Mouse (Mus musculus) MEL (cell line): ENCODE measurements around the gene Fgfr2. TPM values are rescaled to one million over a fixed set of nuclear protein-coding genes. Genes with fewer than 3 reads are reported as not detected.

Experiments
- DNase-seq: peaks from one replicate; pipeline ENCODE4 v3.0.0; 2011; ENCODE audit warnings: low read depth, low spot score
- H3K27ac ChIP-seq: 2 replicates; pipeline ENCODE4 v1.5.1; 2012; ENCODE audit warnings: low read depth, mild to moderate bottlenecking, control low read depth, low read length, moderate library complexity; ENCODE audit not compliant: control insufficient read depth
- H3K27me3 ChIP-seq, 2 experiments: fragments of 150-350 bp in 1 of 2; sonication (generic) in 1 of 2; 2 replicates each; pipeline ENCODE4 v1.6.1; 2012; ENCODE audit warnings: low read length in 2 of 2, mild to moderate bottlenecking in 2 of 2, improper control_type of control experiment in 1 of 2, moderate library complexity in 1 of 2; ENCODE audit not compliant: insufficient read depth in 2 of 2, control insufficient read depth in 1 of 2
- H3K36me3 ChIP-seq, 2 experiments: 2 replicates each; pipeline ENCODE4 v1.6.1; 2012 to 2014; ENCODE audit warnings: low read length in 2 of 2, improper control_type of control experiment in 1 of 2, inconsistent platforms in 1 of 2, mild to moderate bottlenecking in 1 of 2; ENCODE audit not compliant: insufficient read depth in 2 of 2, control insufficient read depth in 1 of 2
- H3K4me1 ChIP-seq, 2 experiments: fragments of 150-350 bp in 1 of 2; sonication (generic) in 1 of 2; 2 replicates each; pipeline ENCODE4 v1.6.1; 2012; ENCODE audit warnings: low read length in 2 of 2, improper control_type of control experiment in 1 of 2, mild to moderate bottlenecking in 1 of 2; ENCODE audit not compliant: insufficient read depth in 2 of 2, control insufficient read depth in 1 of 2
- H3K4me3 ChIP-seq, 2 experiments: fragments of 150-350 bp in 1 of 2; sonication (generic) in 1 of 2; 2 replicates each; pipeline ENCODE4 v1.5.1; 2012; ENCODE audit warnings: low read depth in 2 of 2, low read length in 2 of 2, mild to moderate bottlenecking in 2 of 2, moderate library complexity in 2 of 2, control low read depth in 1 of 2, improper control_type of control experiment in 1 of 2; ENCODE audit not compliant: control insufficient read depth in 1 of 2, insufficient read depth in 1 of 2
- H3K79me2 ChIP-seq: 2 replicates; pipeline ENCODE4 v1.6.1; 2012; ENCODE audit warnings: mild to moderate bottlenecking, low read length, moderate library complexity; ENCODE audit not compliant: control insufficient read depth, poor library complexity, insufficient read depth
- H3K9ac ChIP-seq: 2 replicates; pipeline ENCODE4 v1.6.1; 2012; ENCODE audit warnings: low read depth, mild to moderate bottlenecking, control low read depth, low read length, moderate library complexity; ENCODE audit not compliant: control insufficient read depth, poor library complexity, severe bottlenecking
- H3K9me3 ChIP-seq: fragments of 150-350 bp; sonication (generic); replicated peaks from 2 replicates; pipeline ENCODE4 v1.6.1; 2012; ENCODE audit warnings: mild to moderate bottlenecking, low read length, improper control_type of control experiment, moderate library complexity; ENCODE audit not compliant: insufficient read depth
- BHLHE40 ChIP-seq: IDR thresholded peaks from 2 replicates; pipeline ENCODE4 v1.6.1; 2012; ENCODE audit warnings: low read depth, mild to moderate bottlenecking, inconsistent platforms, low read length, improper control_type of control experiment, borderline replicate concordance
- CHD1 ChIP-seq: IDR thresholded peaks from 2 replicates; pipeline ENCODE4 v1.6.1; 2012; ENCODE audit warnings: low read depth, mild to moderate bottlenecking, inconsistent platforms, low read length, improper control_type of control experiment
- CTCF ChIP-seq, 3 experiments: IDR thresholded peaks in 2 of 3; conservative IDR thresholded peaks in 1 of 3; 2 replicates each; pipeline ENCODE4 v1.5.1; 2011 to 2012; ENCODE audit warnings: low read length in 3 of 3, low read depth in 2 of 3, mild to moderate bottlenecking in 2 of 3, improper control_type of control experiment in 1 of 3, inconsistent platforms in 1 of 3, mixed read lengths in 1 of 3, moderate library complexity in 1 of 3; ENCODE audit not compliant: control insufficient read depth in 1 of 3, insufficient read depth in 1 of 3, poor library complexity in 1 of 3, severe bottlenecking in 1 of 3
- ELF1 ChIP-seq: IDR thresholded peaks from 2 replicates; pipeline ENCODE4 v1.6.1; 2014; ENCODE audit warnings: low read depth, mild to moderate bottlenecking, inconsistent platforms, low read length, improper control_type of control experiment, moderate library complexity
- ETS1 ChIP-seq: IDR thresholded peaks from 2 replicates; pipeline ENCODE4 v1.6.1; 2012; ENCODE audit warnings: low read depth, mild to moderate bottlenecking, inconsistent platforms, low read length, improper control_type of control experiment, moderate library complexity
- GATA1 ChIP-seq: IDR thresholded peaks from 2 replicates; pipeline ENCODE4 v1.6.1; 2011; ENCODE audit warnings: low read depth, low read length, improper control_type of control experiment
- JUND ChIP-seq: IDR thresholded peaks from 2 replicates; pipeline ENCODE4 v1.6.1; 2011; ENCODE audit warnings: low read depth, mild to moderate bottlenecking, improper control_type of control experiment, low read length
- KAT2A ChIP-seq: conservative IDR thresholded peaks from 2 replicates; pipeline ENCODE4 v1.6.1; 2012; ENCODE audit warnings: low read depth, low read length, improper control_type of control experiment, inconsistent platforms
- MAFK ChIP-seq: IDR thresholded peaks from 2 replicates; pipeline ENCODE4 v1.6.1; 2011; ENCODE audit warnings: low read depth, mild to moderate bottlenecking, low read length, improper control_type of control experiment, borderline replicate concordance
- MXI1 ChIP-seq: IDR thresholded peaks from 2 replicates; pipeline ENCODE4 v1.6.1; 2011; ENCODE audit warnings: mild to moderate bottlenecking, low read depth, low read length, improper control_type of control experiment
- NRF1 ChIP-seq: IDR thresholded peaks from 2 replicates; pipeline ENCODE4 v1.6.1; 2014; ENCODE audit warnings: low read depth, mild to moderate bottlenecking, inconsistent platforms, low read length, improper control_type of control experiment, moderate library complexity; ENCODE audit not compliant: poor library complexity, insufficient read depth, severe bottlenecking
- POLR2A ChIP-seq, 2 experiments: IDR thresholded peaks; 2 replicates each; pipeline ENCODE4 v1.6.1; 2011 to 2012; ENCODE audit warnings: low read length in 2 of 2, mild to moderate bottlenecking in 2 of 2, control low read depth in 1 of 2, improper control_type of control experiment in 1 of 2, low read depth in 1 of 2, moderate library complexity in 1 of 2; ENCODE audit not compliant: control insufficient read depth in 1 of 2, insufficient read depth in 1 of 2, poor library complexity in 1 of 2
- POLR2AphosphoS5 ChIP-seq: IDR thresholded peaks from 2 replicates; pipeline ENCODE4 v1.6.1; 2012; ENCODE audit warnings: low read depth, borderline replicate concordance, mild to moderate bottlenecking, inconsistent platforms, low read length, moderate library complexity, mixed read lengths
- RAD21 ChIP-seq: IDR thresholded peaks from 2 replicates; pipeline ENCODE4 v1.6.1; 2011; ENCODE audit warnings: mild to moderate bottlenecking, low read depth, low read length, improper control_type of control experiment
- RCOR1 ChIP-seq: IDR thresholded peaks from 2 replicates; pipeline ENCODE4 v1.6.1; 2012; ENCODE audit warnings: low read depth, mild to moderate bottlenecking, inconsistent platforms, low read length, improper control_type of control experiment
- SIN3A ChIP-seq: IDR thresholded peaks from 2 replicates; pipeline ENCODE4 v1.6.1; 2012; ENCODE audit warnings: low read length, improper control_type of control experiment, inconsistent platforms
- TAL1 ChIP-seq: IDR thresholded peaks from 2 replicates; pipeline ENCODE4 v1.6.1; 2012; ENCODE audit warnings: mild to moderate bottlenecking, inconsistent platforms, low read length, moderate library complexity, mixed read lengths
- TBP ChIP-seq: IDR thresholded peaks from 2 replicates; pipeline ENCODE4 v1.8.0; 2011; ENCODE audit warnings: low read depth, low read length, improper control_type of control experiment
- USF1 ChIP-seq: IDR thresholded peaks from 2 replicates; pipeline ENCODE4 v1.6.1; 2014; ENCODE audit warnings: low read depth, mild to moderate bottlenecking, inconsistent platforms, low read length, improper control_type of control experiment, moderate library complexity
- ZNF384 ChIP-seq: IDR thresholded peaks from 2 replicates; pipeline ENCODE4 v1.6.1; 2012; ENCODE audit warnings: low read depth, mild to moderate bottlenecking, inconsistent platforms, low read length, improper control_type of control experiment
- polyA plus RNA-seq, 2 experiments: library from polyadenylated mRNA; stranded (reverse) in 1 of 2; unstranded in 1 of 2; fragments of >175 nt in 1 of 2; fragments of >200 nt in 1 of 2; gene quantifications; 2 replicates each; pipeline versions ENCODE4 v1.2.1 to v1.2.4; 2012; ENCODE audit warnings: low replicate concordance in 2 of 2, low read depth in 1 of 2; ENCODE audit not compliant: insufficient read length in 2 of 2, insufficient read depth in 1 of 2, missing spikeins in 1 of 2
- total RNA-seq: library from RNA; depleted of rRNA; stranded (reverse); fragments of 300-350 nt; gene quantifications from 2 replicates; pipeline ENCODE4 v1.2.3, GENCODE M21; 2012

Gene Fgfr2
- total and polyA plus RNA-seq, 3 experiments: not detected

GRCm38 (mm10) chr7:132568817-132569216, 554.3 kb downstream of the Fgfr2 start:
- peak; percentile 82 for DNase-seq
- peak overlapping the region; percentile 69 for H3K27ac ChIP-seq
- TF ChIP-seq RCOR1 (no peak), KAT2A (no peak), USF1 (peak; percentile 74), MAFK (no peak), NRF1 (peak; percentile 78), ETS1 (peak; percentile 60), GATA1 (peak; percentile 50; the same call in 1 of the 2 replicates), TBP (no peak), ELF1 (no peak), SIN3A (peak; percentile 38), CTCF (IDR thresholded peaks at IDR 0.05 in 2 of 3, conservative IDR thresholded peaks at IDR 0.05 in 1 of 3; ENCODE audit: control insufficient read depth in 1 of 3, insufficient read depth in 1 of 3, low read depth in 2 of 3, low read length in 3 of 3, poor library complexity in 1 of 3, severe bottlenecking in 1 of 3) (no peak), ZNF384 (peak; percentile 72), BHLHE40 (no peak), RAD21 (no peak), POLR2AphosphoS5 (no peak), TAL1 (no peak)
- H3K4me3 ChIP-seq: no peak overlapping the region
- H3K27me3 ChIP-seq: no peaks in the 10 kb centered on the region
- H3K4me1 ChIP-seq: peaks cover 28 to 32% of the 10 kb centered on the region in 2 experiments
- no peaks in the 10 kb centered on the region for H3K9me3 ChIP-seq
- H3K79me2 ChIP-seq: peaks cover 29% of the 10 kb centered on the region
- peaks cover 42% of the 10 kb centered on the region in 2 experiments for H3K36me3 ChIP-seq
- peak overlapping the region; percentile 15; the same call in 1 of the 2 replicates for H3K9ac ChIP-seq

GRCm38 (mm10) chr7:132565831-132566230, 557.3 kb downstream of the Fgfr2 start:
- Histone ChIP-seq H3K9me3 (no peaks in the 10 kb centered on the region), H3K9ac (no peak overlapping the region), H3K27ac (no peak overlapping the region), H3K27me3 (no peaks in the 10 kb centered on the region)
- TF ChIP-seq JUND: no peak
- no peak for TF ChIP-seq RAD21
- TF ChIP-seq SIN3A: no peak
- TF ChIP-seq BHLHE40: no peak
- TF ChIP-seq MXI1: no peak
- TF ChIP-seq CHD1: no peak
- TF ChIP-seq MAFK: no peak
- no peak for TF ChIP-seq USF1
- no peak for TF ChIP-seq POLR2A (IDR thresholded peaks at IDR 0.05; ENCODE audit: control insufficient read depth in 1 of 2, insufficient read depth in 1 of 2, low read depth in 1 of 2, low read length in 2 of 2, poor library complexity in 1 of 2)
- TF ChIP-seq, all 39 proteins: peak for 0
- no peak overlapping the region for H3K4me3 ChIP-seq
- no peak for DNase-seq
- H3K79me2 ChIP-seq: peaks cover 9% of the 10 kb centered on the region
- peaks cover 16 to 54% of the 10 kb centered on the region in 2 experiments for H3K36me3 ChIP-seq
- peaks cover 10 to 21% of the 10 kb centered on the region in 2 experiments for H3K4me1 ChIP-seq
